Mouse (Mus musculus): ENCODE measurements at regions not wholly inside any gene's neighbourhood (a gene's known extent, or its start where the extent isn't known, plus 50 kb on each side); places are given as distances from the start of the nearest gene placed in this dataset.

GRCm38 (mm10) chr8:12504240-12504639, 68.6 kb upstream of the Spaca7 start:
- no peak for TF ChIP-seq POLR2A (IDR thresholded peaks at IDR 0.05; ENCODE audit: borderline replicate concordance, insufficient read depth, low read length)
- TF ChIP-seq CTCF (IDR thresholded peaks at IDR 0.05; ENCODE audit: borderline replicate concordance, insufficient read depth, low read depth, low read length) = no peak
- Histone ChIP-seq H3K4me3 (replicated peaks; ENCODE audit: insufficient read depth, low read depth, low read length) (no peak overlapping the region), H3K27ac (ENCODE audit: insufficient read depth, low read length) (no peak overlapping the region), H3K27me3 (ENCODE audit: control insufficient read depth, insufficient read depth, low read length) (peaks cover 2% of the 10 kb centered on the region; the same call in 1 of the 2 replicates), H3K4me1 (ENCODE audit: control insufficient read depth, insufficient read depth, low read length) (no peaks in the 10 kb centered on the region)
- no peak for DNase-seq
- 34% methylated on average over 11 of the region's 11 CpGs for WGBS

- DNase-seq = no peak
- Histone ChIP-seq H3K27ac (ENCODE audit: insufficient read depth, low read length) (no peak overlapping the region), H3K4me3 (replicated peaks; ENCODE audit: insufficient read depth, low read depth, low read length) (no peak overlapping the region), H3K4me1 (ENCODE audit: control insufficient read depth, insufficient read depth, low read length) (no peaks in the 10 kb centered on the region), H3K27me3 (ENCODE audit: control insufficient read depth, insufficient read depth, low read length) (peaks cover 2% of the 10 kb centered on the region; the same call in 1 of the 2 replicates)
- TF ChIP-seq POLR2A (IDR thresholded peaks at IDR 0.05; ENCODE audit: borderline replicate concordance, insufficient read depth, low read length) (no peak), CTCF (IDR thresholded peaks at IDR 0.05; ENCODE audit: borderline replicate concordance, insufficient read depth, low read depth, low read length) (no peak)
- WGBS = 52% methylated on average over 3 of the region's 3 CpGs
Measured at GRCm38 (mm10) chr8:12504777-12505176, 68.1 kb upstream of the Spaca7 start.

GRCm38 (mm10) chr8:12510233-12510632, 62.6 kb upstream of the Spaca7 start:
- Histone ChIP-seq H3K27me3 (ENCODE audit: control insufficient read depth, insufficient read depth, low read length) (no peaks in the 10 kb centered on the region; the same call in 1 of the 2 replicates), H3K4me3 (replicated peaks; ENCODE audit: insufficient read depth, low read depth, low read length) (no peak overlapping the region), H3K4me1 (ENCODE audit: control insufficient read depth, insufficient read depth, low read length) (no peaks in the 10 kb centered on the region), H3K27ac (ENCODE audit: insufficient read depth, low read length) (no peak overlapping the region)
- no peak for DNase-seq
- WGBS = 65% methylated on average over 2 of the region's 2 CpGs
- TF ChIP-seq CTCF (IDR thresholded peaks at IDR 0.05; ENCODE audit: borderline replicate concordance, insufficient read depth, low read depth, low read length) = no peak
- no peak for TF ChIP-seq POLR2A (IDR thresholded peaks at IDR 0.05; ENCODE audit: borderline replicate concordance, insufficient read depth, low read length)

- no peaks in the 10 kb centered on the region for H3K4me1 ChIP-seq (ENCODE audit: control insufficient read depth, insufficient read depth, low read length)
- TF ChIP-seq POLR2A (IDR thresholded peaks at IDR 0.05; ENCODE audit: borderline replicate concordance, insufficient read depth, low read length) = no peak
- TF ChIP-seq CTCF (IDR thresholded peaks at IDR 0.05; ENCODE audit: borderline replicate concordance, insufficient read depth, low read depth, low read length) = no peak
- no peak for DNase-seq
- 68% methylated on average over 9 of the region's 9 CpGs for WGBS
- no peak overlapping the region for H3K4me3 ChIP-seq (replicated peaks; ENCODE audit: insufficient read depth, low read depth, low read length)
- H3K27ac ChIP-seq (ENCODE audit: insufficient read depth, low read length) = no peak overlapping the region
- no peaks in the 10 kb centered on the region; the same call in 1 of the 2 replicates for H3K27me3 ChIP-seq (ENCODE audit: control insufficient read depth, insufficient read depth, low read length)
Measured at GRCm38 (mm10) chr8:12513042-12513441, 59.8 kb upstream of the Spaca7 start.

GRCm38 (mm10) chr8:12514138-12514537, 58.7 kb upstream of the Spaca7 start:
- Histone ChIP-seq H3K27me3 (ENCODE audit: control insufficient read depth, insufficient read depth, low read length) (no peaks in the 10 kb centered on the region; the same call in 1 of the 2 replicates), H3K27ac (ENCODE audit: insufficient read depth, low read length) (no peak overlapping the region), H3K4me3 (replicated peaks; ENCODE audit: insufficient read depth, low read depth, low read length) (no peak overlapping the region), H3K4me1 (ENCODE audit: control insufficient read depth, insufficient read depth, low read length) (no peaks in the 10 kb centered on the region)
- TF ChIP-seq POLR2A (IDR thresholded peaks at IDR 0.05; ENCODE audit: borderline replicate concordance, insufficient read depth, low read length) = no peak
- no peak for TF ChIP-seq CTCF (IDR thresholded peaks at IDR 0.05; ENCODE audit: borderline replicate concordance, insufficient read depth, low read depth, low read length)
- DNase-seq = no peak
- 71% methylated on average over 7 of the region's 7 CpGs for WGBS

GRCm38 (mm10) chr8:12521636-12522035, 51.2 kb upstream of the Spaca7 start:
- H3K27me3 ChIP-seq (ENCODE audit: control insufficient read depth, insufficient read depth, low read length) = no peaks in the 10 kb centered on the region
- whole genome bisulfite sequencing = 13% methylated on average over 9 of the region's 9 CpGs
- no peak overlapping the region for H3K4me3 ChIP-seq (replicated peaks; ENCODE audit: insufficient read depth, low read depth, low read length)
- H3K27ac ChIP-seq (ENCODE audit: insufficient read depth, low read length) = no peak overlapping the region
- no peak for TF ChIP-seq POLR2A (IDR thresholded peaks at IDR 0.05; ENCODE audit: borderline replicate concordance, insufficient read depth, low read length)
- no peak for TF ChIP-seq CTCF (IDR thresholded peaks at IDR 0.05; ENCODE audit: borderline replicate concordance, insufficient read depth, low read depth, low read length)
- H3K4me1 ChIP-seq (ENCODE audit: control insufficient read depth, insufficient read depth, low read length) = no peaks in the 10 kb centered on the region
- no peak for DNase-seq

Data from cerebellum, adult 2 months (tissue).